Mouse (Mus musculus): ENCODE measurements at regions not wholly inside any gene's neighbourhood (a gene's known extent, or its start where the extent isn't known, plus 50 kb on each side); places are given as distances from the start of the nearest gene placed in this dataset.

DNA sequence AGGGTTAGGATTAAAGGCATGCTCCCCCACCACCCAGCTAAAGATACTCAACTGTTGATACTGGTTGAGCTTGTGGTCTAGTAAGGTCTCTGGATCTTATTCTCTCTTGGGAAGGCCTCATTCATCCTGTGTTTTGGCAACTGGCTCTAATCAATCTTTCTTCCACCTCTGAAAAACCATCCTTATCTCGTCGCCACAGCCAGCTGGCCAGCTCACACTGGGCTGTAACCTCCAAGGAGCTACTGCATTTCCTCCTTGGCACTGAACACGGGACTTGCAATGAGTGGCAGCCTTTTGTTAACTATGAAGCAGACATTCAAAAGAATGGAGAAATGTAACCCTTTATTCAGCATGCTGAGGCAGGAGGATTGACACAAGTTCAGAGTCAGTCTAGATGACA lies 61.4 kb upstream of the Slc6a6 start:
- no peak for TF ChIP-seq CTCF (IDR thresholded peaks at IDR 0.05; ENCODE audit: insufficient read depth, low read length)
- no peak for TF ChIP-seq POLR2A (IDR thresholded peaks at IDR 0.05; ENCODE audit: borderline replicate concordance, extremely low read depth, low read depth, low read length)

Data from lung, adult 2 months (tissue).